ENCODE assay signal across 22 mouse cellular contexts in genomic region chr19:41366192-41366853, GRCm38 (mm10). TPM values are rescaled to one million over a fixed set of nuclear protein-coding genes. Genes with fewer than 3 reads are reported as not detected.
DNase-seq lines count a peak whose midpoint lies in the region; ATAC-seq lines count a peak whose summit lies in the region.
"Had no signal": no experiment of that assay in that cellular context is flagged by ENCODE, and none has a peak within 500 bp of the region (broad histone marks: within the 10 kb centered on the region; RNA-seq: fewer than 3 reads in every experiment).

No protein-coding gene starts in this region.

- no peaks in the 10 kb centered on the region for H3K9me3 ChIP-seq in midbrain, embryonic 14.5 days (ENCODE audit: control insufficient read depth, low read length)
- H3K9me3 ChIP-seq in forebrain, embryonic 14.5 days (replicated peaks; ENCODE audit: control insufficient read depth, low read length) = no peaks in the 10 kb centered on the region
- H3K9me3 ChIP-seq: embryonic facial prominence, embryonic 13.5 days; forebrain, embryonic 12.5 days; heart, embryonic 10.5 days; hindbrain, embryonic 13.5 days; intestine, embryonic 15.5 days had no signal

- H3K9ac ChIP-seq in midbrain, embryonic 14.5 days (replicated peaks; ENCODE audit: low read length) = no peak overlapping the region
- no peak overlapping the region for H3K9ac ChIP-seq in forebrain, embryonic 14.5 days (ENCODE audit: low read length)
- H3K9ac ChIP-seq: embryonic facial prominence, embryonic 13.5 days; forebrain, embryonic 12.5 days; forebrain, postnatal 0 days; hindbrain, embryonic 13.5 days; intestine, embryonic 15.5 days had no signal

- 92% methylated on average over 16 of the region's 16 CpGs for WGBS in midbrain, embryonic 14.5 days
- 80% methylated on average over 16 of the region's 16 CpGs for WGBS in forebrain, embryonic 14.5 days

- peak; percentile 20 for DNase-seq in CD4-positive helper T cell, adult 2 months (ENCODE audit: low read depth, low spot score)
- peak; percentile 51 for DNase-seq in ES-CJ7 (ENCODE audit: low read depth, low spot score)
- peak; percentile 83 for DNase-seq in splenic B cell, adult 2 months (ENCODE audit: low read depth, low spot score)
- no peak for DNase-seq in midbrain, embryonic 14.5 days
- DNase-seq in forebrain, embryonic 14.5 days (ENCODE audit: low spot score) = no peak
- no peak for DNase-seq in adrenal gland, adult (ENCODE audit: inconsistent age in 2 of 2, low spot score in 1 of 2)
- DNase-seq: adrenal gland, postnatal 10 days; cerebellum, adult 11-12 months; cerebellum, adult 9-10 months; cerebellum, postnatal 25 days; forebrain, postnatal 0 days; gastrocnemius, postnatal 36 days; heart, adult 11 months; heart, postnatal 10 days; heart, postnatal 4 days had no signal

- H3K4me1 ChIP-seq in midbrain, embryonic 14.5 days (ENCODE audit: control insufficient read depth, insufficient read depth, low read length) = no peaks in the 10 kb centered on the region
- no peaks in the 10 kb centered on the region for H3K4me1 ChIP-seq in forebrain, embryonic 14.5 days (ENCODE audit: control insufficient read depth, insufficient read depth, low read length)
- H3K4me1 ChIP-seq: embryonic facial prominence, embryonic 13.5 days; forebrain, embryonic 12.5 days; hindbrain, embryonic 13.5 days had no signal

- no peak overlapping the region for H3K4me2 ChIP-seq in midbrain, embryonic 14.5 days (ENCODE audit: low read length)
- H3K4me2 ChIP-seq in forebrain, embryonic 14.5 days (ENCODE audit: low read length) = no peak overlapping the region
- H3K4me2 ChIP-seq: embryonic facial prominence, embryonic 13.5 days; forebrain, embryonic 12.5 days; hindbrain, embryonic 13.5 days; intestine, embryonic 15.5 days had no signal

- no peak overlapping the region for H3K4me3 ChIP-seq in midbrain, embryonic 14.5 days (replicated peaks; ENCODE audit: low read depth, low read length)
- no peak overlapping the region for H3K4me3 ChIP-seq in forebrain, embryonic 14.5 days (ENCODE audit: low read depth, low read length)
- H3K4me3 ChIP-seq: embryonic facial prominence, embryonic 13.5 days; forebrain, embryonic 12.5 days; heart, embryonic 10.5 days; hindbrain, embryonic 13.5 days; intestine, embryonic 15.5 days had no signal

- peaks cover 4% of the 10 kb centered on the region for H3K36me3 ChIP-seq in splenic B cell, adult 2 months (ENCODE audit: control insufficient read depth, insufficient read depth, low read length, poor library complexity, severe bottlenecking)
- H3K36me3 ChIP-seq in midbrain, embryonic 14.5 days (ENCODE audit: control insufficient read depth, insufficient read depth, low read length) = no peaks in the 10 kb centered on the region
- H3K36me3 ChIP-seq in forebrain, embryonic 14.5 days (ENCODE audit: control insufficient read depth, insufficient read depth, low read length) = no peaks in the 10 kb centered on the region
- H3K36me3 ChIP-seq: embryonic facial prominence, embryonic 13.5 days; forebrain, embryonic 12.5 days; heart, embryonic 10.5 days; hindbrain, embryonic 13.5 days; intestine, embryonic 15.5 days had no signal

- no peaks in the 10 kb centered on the region for H3K27me3 ChIP-seq in splenic B cell, adult 2 months (ENCODE audit: control insufficient read depth, insufficient read depth, low read length, poor library complexity, severe bottlenecking)
- H3K27me3 ChIP-seq in midbrain, embryonic 14.5 days (ENCODE audit: control insufficient read depth, insufficient read depth, low read length) = no peaks in the 10 kb centered on the region
- H3K27me3 ChIP-seq in forebrain, embryonic 14.5 days (replicated peaks; ENCODE audit: control insufficient read depth, insufficient read depth, low read length) = no peaks in the 10 kb centered on the region
- H3K27me3 ChIP-seq: embryonic facial prominence, embryonic 13.5 days; forebrain, embryonic 12.5 days; hindbrain, embryonic 13.5 days; intestine, embryonic 15.5 days had no signal

- peak; percentile 14 to 33; a peak in 2 of 4 replicates for ATAC-seq in hematopoietic stem cell, adult 5-6 weeks (replicated peaks in 1 of 2; ENCODE audit: insufficient read depth in 1 of 2, low FRiP score in 2 of 2, low TSS enrichment in 1 of 2, low read depth in 1 of 2, poor library complexity in 2 of 2, severe bottlenecking in 2 of 2)
- no peak for ATAC-seq in midbrain, embryonic 14.5 days (ENCODE audit: low FRiP score, low TSS enrichment)
- no peak for ATAC-seq in forebrain, embryonic 14.5 days
- ATAC-seq: forebrain, postnatal 0 days; hindbrain, postnatal 0 days; intestine, embryonic 15.5 days had no signal

- no peak overlapping the region for H3K27ac ChIP-seq in midbrain, embryonic 14.5 days (replicated peaks; ENCODE audit: low read depth, low read length)
- H3K27ac ChIP-seq in forebrain, embryonic 14.5 days (ENCODE audit: low read depth, low read length) = no peak overlapping the region
- H3K27ac ChIP-seq: embryonic facial prominence, embryonic 13.5 days; forebrain, embryonic 12.5 days; heart, embryonic 10.5 days; hindbrain, embryonic 13.5 days; hindbrain, postnatal 0 days; intestine, embryonic 15.5 days had no signal

RNA-seq across cellular contexts. Expression of gene Pik3ap1, which starts 18.6 kb away (rescaled TPM):
- 28.9 and 33.5 TPM in 2 replicates for total RNA-seq in hematopoietic stem cell, adult 5-6 weeks (2017)
- 1.1 and 2.9 TPM in 2 replicates for polyA plus RNA-seq in midbrain, embryonic 14.5 days (2014; fragmentation: Nextera tagmentation; extraction: Ambion mirVana)
- 1.7 and 1.8 TPM in 2 replicates for polyA plus RNA-seq in forebrain, embryonic 14.5 days (2014; fragmentation: Nextera tagmentation; extraction: Ambion mirVana)

Comparison
In these comparisons a context has a peak if more than half of its experiments do, and no peak if none do; other contexts are left out.
1. DNase-seq: peak in CD4-positive helper T cell, adult 2 months (single experiment), ES-CJ7 (single experiment) and splenic B cell, adult 2 months (single experiment); none in midbrain, embryonic 14.5 days (single experiment), forebrain, embryonic 14.5 days (single experiment) and adrenal gland, adult (0 of 2).
2. ATAC-seq: peak in hematopoietic stem cell, adult 5-6 weeks (2 of 2); none in midbrain, embryonic 14.5 days (single experiment) and forebrain, embryonic 14.5 days (single experiment).